Mouse (Mus musculus): ENCODE measurements around the gene Oasl2.

- TF ChIP-seq CTCF (IDR thresholded peaks at IDR 0.05; ENCODE audit: borderline replicate concordance, extremely low read depth, insufficient read depth, insufficient read length) (no peak), POLR2A (IDR thresholded peaks at IDR 0.05; ENCODE audit: borderline replicate concordance, extremely low read depth, insufficient read depth, insufficient read length, poor library complexity, severe bottlenecking) (no peak)
These were observed 29.5 kb downstream of the Oasl2 start for GRCm38 (mm10) chr5:114926153-114926684.

Measured in brain, embryonic 14.5 days (tissue).